Mouse (Mus musculus): ENCODE measurements around the gene Slc38a3. TPM values are rescaled to one million over a fixed set of nuclear protein-coding genes. Genes with fewer than 3 reads are reported as not detected.

The Slc38a3 gene
- polyA plus RNA-seq, 1 experiment from 2014 or later: 2.9 TPM

GRCm38 (mm10) chr9:107612945-107613569, 56.3 kb downstream of the Slc38a3 start:
- ATAC-seq (ENCODE audit: insufficient number of reproducible peaks, low FRiP score): no peak; the same call in 1 of the 2 replicates
- Histone ChIP-seq H3K9me3 (replicated peaks) (no peaks in the 10 kb centered on the region), H3K4me1 (replicated peaks) (peaks cover 67% of the 10 kb centered on the region), H3K27me3 (replicated peaks) (no peaks in the 10 kb centered on the region), H3K4me3 (peak overlapping the region; percentile 45), H3K27ac (ENCODE audit: poor library complexity, severe bottlenecking) (peak overlapping the region; percentile 91), H3K9ac (peak overlapping the region; percentile 77), H3K36me3 (peaks cover 41% of the 10 kb centered on the region), H3K4me2 (peak overlapping the region; percentile 75)
- 9% methylated on average over 12 of the region's 12 CpGs for WGBS

GRCm38 (mm10) chr9:107612191-107612944, 57.0 kb downstream of the Slc38a3 start:
- Histone ChIP-seq H3K4me3 (peak overlapping the region; percentile 45), H3K27me3 (replicated peaks) (no peaks in the 10 kb centered on the region), H3K9ac (peak overlapping the region; percentile 77), H3K4me1 (replicated peaks) (peaks cover 69% of the 10 kb centered on the region), H3K9me3 (replicated peaks) (no peaks in the 10 kb centered on the region), H3K4me2 (peak overlapping the region; percentile 75), H3K36me3 (peaks cover 36% of the 10 kb centered on the region), H3K27ac (ENCODE audit: poor library complexity, severe bottlenecking) (peak overlapping the region; percentile 91)
- peak; percentile 92 for ATAC-seq (ENCODE audit: insufficient number of reproducible peaks, low FRiP score)
- 5% methylated on average over 39 of the region's 48 CpGs for WGBS

- Histone ChIP-seq H3K4me1 (replicated peaks) (peaks cover 76% of the 10 kb centered on the region), H3K4me3 (no peak overlapping the region), H3K27me3 (replicated peaks) (no peaks in the 10 kb centered on the region), H3K36me3 (peaks cover 31% of the 10 kb centered on the region), H3K27ac (ENCODE audit: poor library complexity, severe bottlenecking) (peak overlapping the region; percentile 91), H3K4me2 (peak overlapping the region; percentile 75; the same call in 1 of the 2 replicates), H3K9me3 (replicated peaks) (no peaks in the 10 kb centered on the region), H3K9ac (peak overlapping the region; percentile 77)
- no peak; the same call in 1 of the 2 replicates for ATAC-seq (ENCODE audit: insufficient number of reproducible peaks, low FRiP score)
- 55% methylated on average over 6 of the region's 6 CpGs for WGBS
These were observed 57.7 kb downstream of the Slc38a3 start for GRCm38 (mm10) chr9:107611456-107612190.

GRCm38 (mm10) chr9:107609433-107609830, 59.9 kb downstream of the Slc38a3 start:
- 70% methylated on average over 4 of the region's 4 CpGs for WGBS
- no peaks in the 10 kb centered on the region for H3K9me3 ChIP-seq (replicated peaks)
- H3K4me3 ChIP-seq: no peak overlapping the region
- 0 out of 2 replicates have a peak, but pooled peaks cover 6% of the 10 kb centered on the region for H3K27me3 ChIP-seq (replicated peaks)
- peak overlapping the region; percentile 62; the same call in 1 of the 2 replicates for H3K4me2 ChIP-seq
- H3K36me3 ChIP-seq: peaks cover 9% of the 10 kb centered on the region
- no peak for ATAC-seq (ENCODE audit: insufficient number of reproducible peaks, low FRiP score)
- H3K9ac ChIP-seq: no peak overlapping the region
- peak overlapping the region; percentile 23; the same call in 1 of the 2 replicates for H3K27ac ChIP-seq (ENCODE audit: poor library complexity, severe bottlenecking)
- H3K4me1 ChIP-seq (replicated peaks): peaks cover 80% of the 10 kb centered on the region

- Histone ChIP-seq H3K27me3 (replicated peaks) (peaks cover 10% of the 10 kb centered on the region; the same call in 1 of the 2 replicates), H3K4me2 (peak within 1 kb of the TSS; percentile 62), H3K27ac (ENCODE audit: poor library complexity, severe bottlenecking) (peak within 1 kb of the TSS; percentile 49), H3K9ac (peak within 1 kb of the TSS; percentile 63), H3K4me1 (replicated peaks) (peaks cover 82% of the 10 kb centered on the region), H3K36me3 (peaks cover 3% of the 10 kb centered on the region), H3K4me3 (no peak within 1 kb of the TSS), H3K9me3 (replicated peaks) (no peaks in the 10 kb centered on the region)
- no peak for ATAC-seq (ENCODE audit: insufficient number of reproducible peaks, low FRiP score)
- 43% methylated on average over 12 of the region's 12 CpGs for WGBS
These were observed 60.4 kb downstream of the Slc38a3 start, which contains the start of gene Sema3b for GRCm38 (mm10) chr9:107608741-107609432. Sema3b (minus strand) TSS chr9:107609229.

- peaks cover 82% of the 10 kb centered on the region for H3K4me1 ChIP-seq (replicated peaks)
- 32% methylated on average over 9 of the region's 9 CpGs for WGBS
- no peak overlapping the region for H3K4me3 ChIP-seq
These were observed 61.6 kb downstream of the Slc38a3 start for GRCm38 (mm10) chr9:107607653-107608245.

GRCm38 (mm10) chr9:107607036-107607435, 62.3 kb downstream of the Slc38a3 start:
- ATAC-seq (ENCODE audit: insufficient number of reproducible peaks, low FRiP score): no peak

More at GRCm38 (mm10) chr9:107607653-107608245, 61.6 kb downstream of the Slc38a3 start:
- Histone ChIP-seq H3K27me3 (replicated peaks) (peaks cover 11% of the 10 kb centered on the region; the same call in 1 of the 2 replicates), H3K4me2 (peak overlapping the region; percentile 62), H3K27ac (ENCODE audit: poor library complexity, severe bottlenecking) (peak overlapping the region; percentile 49), H3K36me3 (no peaks in the 10 kb centered on the region), H3K9me3 (replicated peaks) (no peaks in the 10 kb centered on the region), H3K9ac (peak overlapping the region; percentile 63)
- no peak for ATAC-seq (ENCODE audit: insufficient number of reproducible peaks, low FRiP score)

GRCm38 (mm10) chr9:107606591-107606990, 62.7 kb downstream of the Slc38a3 start:
- Histone ChIP-seq H3K27ac (ENCODE audit: poor library complexity, severe bottlenecking) (peak overlapping the region; percentile 22; the same call in 1 of the 2 replicates), H3K4me3 (peak overlapping the region; percentile 29), H3K4me1 (replicated peaks) (peaks cover 77% of the 10 kb centered on the region), H3K36me3 (no peaks in the 10 kb centered on the region), H3K9me3 (replicated peaks) (no peaks in the 10 kb centered on the region), H3K27me3 (replicated peaks) (peaks cover 14% of the 10 kb centered on the region), H3K9ac (peak overlapping the region; percentile 63), H3K4me2 (peak overlapping the region; percentile 62)
- 15% methylated on average over 9 of the region's 9 CpGs for WGBS
- ATAC-seq (ENCODE audit: insufficient number of reproducible peaks, low FRiP score): no peak

More at GRCm38 (mm10) chr9:107607036-107607435, 62.3 kb downstream of the Slc38a3 start:
- Histone ChIP-seq H3K27me3 (replicated peaks) (peaks cover 11% of the 10 kb centered on the region; the same call in 1 of the 2 replicates), H3K9ac (peak overlapping the region; percentile 63), H3K4me1 (replicated peaks) (peaks cover 82% of the 10 kb centered on the region), H3K27ac (ENCODE audit: poor library complexity, severe bottlenecking) (peak overlapping the region; percentile 49; the same call in 1 of the 2 replicates), H3K4me3 (peak overlapping the region; percentile 29), H3K36me3 (no peaks in the 10 kb centered on the region), H3K9me3 (replicated peaks) (no peaks in the 10 kb centered on the region), H3K4me2 (peak overlapping the region; percentile 62)
- WGBS: 71% methylated on average over 2 of the region's 2 CpGs

- ATAC-seq (ENCODE audit: insufficient number of reproducible peaks, low FRiP score): no peak
- Histone ChIP-seq H3K4me1 (replicated peaks) (peaks cover 66% of the 10 kb centered on the region), H3K9ac (no peak overlapping the region), H3K36me3 (no peaks in the 10 kb centered on the region), H3K4me2 (peak overlapping the region; percentile 33), H3K9me3 (replicated peaks) (no peaks in the 10 kb centered on the region), H3K27me3 (replicated peaks) (peaks cover 28% of the 10 kb centered on the region), H3K27ac (ENCODE audit: poor library complexity, severe bottlenecking) (no peak overlapping the region; the same call in 1 of the 2 replicates), H3K4me3 (no peak overlapping the region)
- 36% methylated on average over 23 of the region's 23 CpGs for WGBS
These were observed 64.2 kb downstream of the Slc38a3 start for GRCm38 (mm10) chr9:107605041-107605661.

Data from heart, embryonic 12.5 days (tissue).